Mouse (Mus musculus): Measurements from ENCODE around the gene Amfr.

DNA sequence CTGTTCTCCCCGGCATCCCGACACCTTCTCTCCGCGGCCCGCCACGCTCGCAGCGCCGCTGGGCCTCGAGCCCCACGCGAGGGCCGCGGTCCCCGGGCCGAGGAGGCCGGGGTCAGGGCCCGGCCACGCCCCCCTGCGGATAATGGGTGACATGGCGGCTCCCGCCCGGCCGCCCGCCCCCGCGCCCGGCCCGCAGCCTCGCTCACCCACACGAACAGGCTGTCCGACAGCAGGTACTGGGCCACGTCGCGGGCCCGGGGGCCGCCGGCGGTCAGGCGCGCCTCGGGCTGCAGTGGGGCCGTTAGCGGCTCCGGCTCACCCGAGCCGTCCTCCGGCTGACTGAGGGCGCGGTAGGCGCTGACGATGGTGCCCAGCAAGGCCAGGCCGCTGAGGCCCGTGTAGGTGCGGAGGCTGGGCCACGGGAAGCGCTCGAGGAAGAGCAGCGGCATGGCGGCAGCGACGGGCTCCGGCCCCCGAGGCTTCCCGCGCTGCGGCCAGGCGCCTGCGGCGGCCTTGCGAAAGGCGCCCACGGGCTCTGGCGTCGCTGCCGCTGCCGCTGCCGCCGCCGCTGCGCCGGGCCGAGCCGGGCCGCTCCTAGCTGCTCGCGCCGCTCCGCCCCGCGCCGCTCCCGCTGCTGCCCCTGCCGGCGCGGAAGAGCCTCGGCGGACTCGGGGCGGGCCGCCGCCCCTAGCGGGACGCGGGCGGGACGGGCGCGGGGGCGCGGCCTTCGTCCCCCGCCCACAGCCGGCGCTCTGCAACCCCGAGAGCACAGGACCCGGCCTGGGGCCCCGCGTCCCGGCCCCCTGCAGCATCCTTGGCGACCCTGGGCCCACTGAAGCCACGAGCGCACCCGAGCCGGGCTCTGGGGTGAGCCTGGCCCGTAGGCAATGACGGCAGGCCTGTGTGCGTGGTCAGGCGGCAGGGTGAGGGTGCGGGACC is at the start of gene Amfr:
- TF ChIP-seq CTCF (IDR thresholded peaks at IDR 0.05; ENCODE audit: borderline replicate concordance, insufficient read depth, low read length) = no peak
- TF ChIP-seq POLR2A (IDR thresholded peaks at IDR 0.05; ENCODE audit: low read depth, low read length) = peak; percentile 50
